Mouse (Mus musculus) heart, postnatal 4 days (tissue): ENCODE data around the gene Usp49. TPM values are rescaled to one million over a fixed set of nuclear protein-coding genes. Genes with fewer than 3 reads are reported as not detected.
A peak's percentile ranks its signal among the peaks of the same experiment; 100 is the strongest.
"Not testable (repeated sequence)": the region's sequence is repeated elsewhere in the genome, so short reads cannot be mapped to it uniquely, and the experiment has no call there.

Experiments
- DNase-seq: peaks from one replicate; pipeline ENCODE4 v3.0.0; 2021
- total RNA-seq, 2 experiments: library from RNA; stranded (reverse); gene quantifications; 2 replicates each; pipeline ENCODE4 v1.2.3; 2021

The Usp49 gene
- 1 to 10 TPM; 7.3 to 9.7 TPM for total RNA-seq

GRCm38 (mm10) chr17:47630678-47631065, at the start of gene Usp49:
Usp49 (plus strand) TSS chr17:47630690.
- DNase-seq: no peak

GRCm38 (mm10) chr17:47580962-47581361, 49.5 kb upstream of the Usp49 start:
- DNase-seq: no peak

GRCm38 (mm10) chr17:47588517-47588916, 42.0 kb upstream of the Usp49 start:
- no peak for DNase-seq

- DNase-seq: no peak
Observed at GRCm38 (mm10) chr17:47591073-47591472, 39.4 kb upstream of the Usp49 start.

DNA sequence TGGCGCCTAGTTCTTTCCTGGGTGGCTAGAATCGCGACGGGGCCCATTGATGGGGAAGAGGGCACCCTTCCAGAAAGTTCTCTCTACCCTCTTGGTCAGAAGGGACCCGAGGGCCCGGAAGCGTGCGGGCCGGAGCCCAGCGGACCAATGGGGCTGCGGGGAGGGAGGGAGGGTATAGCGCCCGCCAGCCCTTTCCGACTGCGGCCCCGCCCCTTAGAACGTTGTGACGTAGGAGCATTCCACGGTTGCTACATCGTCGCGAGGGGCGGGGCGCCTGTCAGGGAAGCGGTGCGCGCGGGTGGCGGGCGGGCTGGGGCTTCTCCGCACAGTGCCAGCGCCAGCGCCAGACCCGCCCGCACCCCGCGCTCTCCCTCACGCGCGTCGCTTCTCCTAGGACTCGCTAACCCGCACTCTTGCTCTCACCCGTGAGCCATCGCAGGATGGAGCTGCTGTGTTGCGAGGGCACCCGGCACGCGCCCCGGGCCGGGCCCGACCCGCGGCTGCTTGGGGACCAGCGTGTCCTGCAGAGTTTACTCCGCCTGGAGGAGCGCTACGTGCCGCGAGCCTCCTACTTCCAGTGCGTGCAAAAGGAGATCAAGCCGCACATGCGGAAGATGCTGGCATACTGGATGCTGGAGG, 37.2 kb upstream of the Usp49 start:
- peak; percentile 98 for DNase-seq

DNA sequence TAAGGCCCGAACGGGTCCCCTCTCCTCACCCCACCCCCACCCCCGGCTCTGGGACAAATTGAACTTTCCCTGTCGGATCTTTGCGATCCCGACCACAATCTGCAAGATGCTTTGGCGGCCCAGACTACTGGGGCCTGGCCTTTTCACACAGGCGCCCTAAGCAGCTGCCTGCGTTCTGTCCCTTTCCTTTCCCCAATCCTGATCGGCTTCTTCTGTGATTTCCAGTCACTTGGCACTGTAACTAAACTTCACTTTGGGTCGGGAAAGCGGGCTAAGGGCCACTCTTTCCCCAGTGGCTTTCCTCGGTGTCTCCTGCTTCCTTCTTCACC, 36.7 kb upstream of the Usp49 start:
- no peak for DNase-seq

DNA sequence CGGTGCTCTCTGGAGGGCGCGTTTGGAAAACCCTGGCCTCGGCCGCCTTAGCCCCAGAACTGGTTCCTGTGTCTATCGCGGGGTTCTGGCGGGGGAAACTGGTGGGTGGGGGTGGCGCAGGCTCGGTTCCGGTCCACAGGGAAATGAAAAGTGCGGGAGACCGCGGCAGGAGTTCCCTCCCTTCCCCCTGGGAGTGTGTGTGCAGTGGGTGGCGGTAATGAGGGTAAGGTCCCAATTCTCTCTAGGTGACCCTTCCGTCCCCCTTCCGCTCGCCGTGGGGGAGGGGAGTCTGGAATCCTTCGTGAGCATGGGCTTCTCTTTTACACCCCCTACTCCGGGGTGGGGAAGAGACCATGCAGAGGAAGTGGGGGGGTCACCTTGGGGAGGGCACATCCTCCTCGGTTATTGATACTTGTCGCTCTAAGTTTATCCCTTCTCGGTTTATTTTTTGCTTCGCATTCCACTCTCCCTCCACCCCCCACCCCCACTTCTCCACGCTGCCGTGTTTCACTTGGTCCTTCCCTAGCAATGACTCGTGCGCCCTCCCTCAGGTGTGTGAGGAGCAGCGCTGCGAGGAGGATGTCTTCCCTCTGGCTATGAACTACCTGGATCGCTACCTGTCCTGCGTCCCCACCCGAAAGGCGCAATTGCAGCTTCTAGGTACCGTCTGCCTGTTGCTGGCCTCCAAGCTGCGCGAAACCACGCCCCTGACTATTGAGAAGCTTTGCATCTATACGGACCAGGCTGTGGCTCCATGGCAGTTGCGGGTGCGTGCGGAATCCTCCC, 36.1 kb upstream of the Usp49 start:
- DNase-seq: peak; percentile 63

GRCm38 (mm10) chr17:47594969-47595247, 35.6 kb upstream of the Usp49 start:
- no peak for DNase-seq

DNA sequence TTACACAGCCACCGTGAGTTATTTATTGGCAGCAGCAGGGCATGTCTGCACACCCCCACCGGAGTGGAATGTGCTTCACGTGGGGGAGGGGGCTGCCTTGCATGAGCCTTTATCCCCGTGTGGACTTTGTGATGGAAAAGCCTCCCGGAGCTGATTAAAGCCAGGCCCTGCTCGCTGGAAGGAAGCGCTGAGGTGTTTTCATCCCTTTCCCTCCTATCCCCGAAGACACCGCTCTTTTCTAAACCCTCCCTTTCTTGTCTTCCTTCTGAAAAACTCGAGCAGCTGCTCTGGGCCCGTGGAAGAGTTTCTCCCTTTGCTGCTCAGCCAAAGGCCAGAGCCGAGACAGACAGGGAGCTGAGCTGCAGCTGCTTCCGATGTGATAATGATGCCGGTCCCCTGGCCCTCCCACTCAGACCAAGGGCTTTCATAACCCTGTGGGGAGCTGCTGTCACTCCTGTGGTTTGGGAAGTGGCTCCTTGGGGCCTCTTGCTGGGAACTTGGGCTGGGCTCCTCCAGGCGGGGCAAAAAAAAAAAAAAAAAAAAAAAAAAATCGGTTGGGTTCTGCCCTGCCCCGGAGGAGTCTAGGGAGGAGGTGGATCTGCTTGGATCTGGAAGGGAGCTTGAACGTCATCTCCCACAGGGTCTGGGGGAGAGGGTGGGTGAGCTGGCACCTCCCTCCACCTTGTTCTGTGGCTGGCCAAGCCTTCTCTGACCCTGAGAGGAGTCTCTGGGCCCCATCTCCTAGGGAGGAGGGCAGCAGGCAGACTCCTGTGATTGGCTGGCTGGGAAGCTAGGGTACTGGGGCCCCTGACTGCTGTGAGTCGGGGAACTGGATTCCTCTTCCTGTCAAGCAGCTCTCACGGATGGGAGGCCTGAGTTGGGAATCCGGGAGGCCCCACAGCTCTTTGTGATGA, 35.0 kb upstream of the Usp49 start:
- peak; percentile 71 for DNase-seq

GRCm38 (mm10) chr17:47596162-47596838, 34.2 kb upstream of the Usp49 start:
- no peak for DNase-seq

GRCm38 (mm10) chr17:47596839-47597164, 33.7 kb upstream of the Usp49 start:
- no peak for DNase-seq

- no peak for DNase-seq
Observed at GRCm38 (mm10) chr17:47597261-47597660, 33.2 kb upstream of the Usp49 start.

DNA sequence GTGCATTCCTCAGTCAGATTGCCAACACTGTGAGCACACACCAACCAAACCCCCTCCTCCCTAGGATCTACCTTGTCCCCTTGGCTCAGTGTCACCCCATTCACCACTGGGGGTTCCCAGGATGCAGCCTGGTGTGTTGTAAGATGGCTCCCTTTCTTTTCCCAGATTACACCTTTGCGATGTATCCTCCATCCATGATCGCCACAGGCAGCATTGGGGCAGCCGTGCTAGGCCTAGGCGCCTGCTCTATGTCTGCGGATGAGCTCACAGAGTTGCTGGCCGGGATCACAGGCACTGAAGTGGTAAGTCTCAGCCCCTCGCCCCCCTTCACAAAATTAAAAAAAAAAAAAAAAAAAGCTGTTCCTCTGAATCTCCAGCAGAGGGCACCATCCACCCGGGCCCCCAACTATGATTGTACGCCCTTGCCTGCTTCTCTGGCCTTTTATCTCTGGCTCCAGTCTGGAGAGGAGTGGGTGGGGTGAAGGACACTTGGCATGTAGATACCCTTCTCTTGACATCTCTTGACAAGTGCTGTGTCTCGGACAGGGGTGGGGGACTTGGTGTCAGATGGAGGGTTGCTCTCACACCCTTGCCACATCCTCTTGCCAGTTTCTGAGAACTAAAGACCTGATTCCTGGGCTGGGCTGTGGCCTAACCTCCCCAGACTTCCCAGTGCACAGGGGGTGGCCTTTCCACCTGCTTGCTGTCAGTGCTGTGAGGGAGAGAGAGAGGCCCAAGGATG, 32.5 kb upstream of the Usp49 start:
- peak; percentile 66 for DNase-seq

GRCm38 (mm10) chr17:47598580-47599304, 31.7 kb upstream of the Usp49 start:
- DNase-seq: not testable (repeated sequence)

DNA sequence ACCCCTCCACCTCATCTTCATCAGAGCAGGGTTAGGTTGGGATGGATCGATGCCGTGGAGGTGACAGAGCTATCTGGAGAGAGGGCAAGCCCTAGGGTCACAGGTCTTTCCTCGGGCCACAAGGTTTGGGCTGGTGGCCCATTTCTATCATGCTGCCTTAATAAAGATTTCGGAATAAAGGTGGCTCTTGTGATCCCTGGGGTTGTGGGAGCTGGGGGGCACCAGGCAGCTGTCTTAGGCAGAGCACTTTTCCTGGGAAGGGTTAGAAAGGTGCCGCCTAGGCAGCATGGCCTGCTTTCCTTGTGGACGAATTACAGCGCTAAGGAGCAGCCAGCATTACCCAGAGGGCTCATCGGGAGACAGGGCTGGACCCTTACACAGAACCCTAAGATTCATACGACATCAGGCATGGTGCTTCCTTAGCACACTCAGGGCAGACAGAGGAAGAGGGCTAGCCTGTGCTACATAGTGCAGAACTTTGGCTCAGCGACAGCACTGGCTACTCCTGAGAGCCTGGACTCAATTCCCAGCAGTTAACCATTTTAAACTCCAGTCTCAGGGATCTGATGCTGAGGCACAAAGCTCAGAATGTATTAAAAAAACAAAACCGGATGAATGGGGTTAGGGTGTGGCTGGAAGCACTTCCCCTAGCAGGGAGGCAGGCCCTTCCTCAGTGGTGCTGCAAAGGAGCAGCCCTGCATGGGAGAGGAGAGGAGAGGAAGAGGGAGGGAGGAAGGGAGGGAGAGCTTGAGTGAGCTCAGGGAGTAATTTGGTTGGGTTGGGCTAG, 30.8 kb upstream of the Usp49 start:
- peak; percentile 33 for DNase-seq

DNA sequence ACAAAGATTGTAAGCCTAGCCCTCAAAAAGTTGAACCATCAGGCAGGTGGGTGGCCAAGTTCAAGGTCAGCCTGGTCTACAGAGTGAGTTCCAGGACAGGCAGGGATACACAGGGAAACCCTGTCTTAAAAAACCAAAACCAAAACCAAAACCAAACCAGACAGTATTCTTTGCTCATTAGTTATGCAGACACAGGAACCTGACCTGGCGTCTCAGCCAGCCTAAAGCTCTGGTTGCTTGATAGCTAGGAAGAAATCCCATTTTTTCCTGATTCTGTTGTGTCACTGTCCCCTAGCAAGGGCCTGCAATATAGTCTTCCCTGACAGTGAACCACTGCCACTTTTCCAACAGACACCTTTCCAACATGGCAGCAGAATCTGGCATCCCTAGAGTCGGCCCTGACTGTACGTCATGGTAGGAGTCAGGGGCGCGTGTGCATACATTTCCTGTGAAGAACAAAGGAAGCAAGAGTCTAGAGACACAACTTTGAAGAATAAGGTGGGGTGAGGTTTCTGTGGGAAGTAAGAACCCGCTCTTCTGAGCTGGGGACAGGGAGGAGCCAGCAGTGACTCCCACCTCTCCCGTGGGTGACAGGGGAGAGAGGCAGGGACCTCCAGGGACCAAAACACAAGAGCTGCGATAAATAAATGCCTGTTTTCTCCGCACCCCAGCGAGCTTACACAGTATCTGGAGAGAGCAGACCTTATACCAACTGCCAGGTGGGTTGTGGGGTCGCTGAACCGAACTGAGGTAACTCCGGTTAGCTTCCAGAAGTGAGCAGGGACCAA, 29.7 kb upstream of the Usp49 start:
- no peak for DNase-seq

GRCm38 (mm10) chr17:47601389-47601755, 29.1 kb upstream of the Usp49 start:
- DNase-seq: no peak

- DNase-seq: no peak
Observed at GRCm38 (mm10) chr17:47602289-47602688, 28.2 kb upstream of the Usp49 start.

- DNase-seq: peak; percentile 35
Observed at GRCm38 (mm10) chr17:47606220-47606619, 24.3 kb upstream of the Usp49 start.

GRCm38 (mm10) chr17:47609182-47609581, 21.3 kb upstream of the Usp49 start:
- DNase-seq: no peak
